Mouse (Mus musculus): ENCODE measurements around the gene Xiap. TPM values are rescaled to one million over a fixed set of nuclear protein-coding genes. Genes with fewer than 3 reads are reported as not detected.

The Xiap gene
- 10.6 TPM for polyA plus RNA-seq (2017; shearing (Covaris generic))

DNA sequence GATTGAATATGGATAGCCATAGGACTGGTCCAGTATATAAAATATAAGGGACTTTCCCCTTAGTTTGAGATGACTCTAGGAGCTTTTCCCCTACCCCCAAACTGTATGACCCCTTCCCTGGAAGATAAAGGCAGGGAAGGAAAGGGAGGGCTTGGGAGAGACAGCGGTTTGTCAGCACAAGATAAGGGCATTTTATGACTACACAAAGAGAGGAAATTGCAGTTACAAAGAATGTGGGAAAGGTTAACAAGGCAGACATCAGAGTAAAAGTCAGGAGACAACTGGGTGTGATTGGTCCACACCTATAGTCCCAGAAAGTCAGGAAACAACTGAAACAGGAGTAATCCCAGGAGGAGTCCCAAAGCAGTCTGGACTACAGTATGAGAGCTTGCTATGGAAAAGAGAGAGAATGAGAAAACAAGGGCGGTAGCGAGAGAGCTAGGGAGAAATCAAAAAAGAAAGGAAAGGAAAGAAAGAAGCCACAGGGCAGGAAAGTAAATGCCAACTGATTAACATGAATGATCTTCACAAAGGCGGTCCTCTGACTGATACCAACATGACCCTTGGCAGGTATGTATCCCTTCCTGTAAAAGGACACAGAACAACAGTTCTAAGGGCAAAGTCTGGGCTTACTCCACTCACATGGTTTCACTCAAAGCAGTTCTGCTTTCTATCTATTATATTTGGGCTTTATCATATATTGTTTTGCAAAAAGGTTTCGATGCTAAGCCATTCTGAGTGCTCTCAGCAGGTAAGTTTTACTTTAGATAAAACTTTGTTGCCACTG lies at the start of gene Xiap:
Gene Xiap, plus strand, starts transcription at position 398 of the 787 bp plus-strand sequence.

DNA sequence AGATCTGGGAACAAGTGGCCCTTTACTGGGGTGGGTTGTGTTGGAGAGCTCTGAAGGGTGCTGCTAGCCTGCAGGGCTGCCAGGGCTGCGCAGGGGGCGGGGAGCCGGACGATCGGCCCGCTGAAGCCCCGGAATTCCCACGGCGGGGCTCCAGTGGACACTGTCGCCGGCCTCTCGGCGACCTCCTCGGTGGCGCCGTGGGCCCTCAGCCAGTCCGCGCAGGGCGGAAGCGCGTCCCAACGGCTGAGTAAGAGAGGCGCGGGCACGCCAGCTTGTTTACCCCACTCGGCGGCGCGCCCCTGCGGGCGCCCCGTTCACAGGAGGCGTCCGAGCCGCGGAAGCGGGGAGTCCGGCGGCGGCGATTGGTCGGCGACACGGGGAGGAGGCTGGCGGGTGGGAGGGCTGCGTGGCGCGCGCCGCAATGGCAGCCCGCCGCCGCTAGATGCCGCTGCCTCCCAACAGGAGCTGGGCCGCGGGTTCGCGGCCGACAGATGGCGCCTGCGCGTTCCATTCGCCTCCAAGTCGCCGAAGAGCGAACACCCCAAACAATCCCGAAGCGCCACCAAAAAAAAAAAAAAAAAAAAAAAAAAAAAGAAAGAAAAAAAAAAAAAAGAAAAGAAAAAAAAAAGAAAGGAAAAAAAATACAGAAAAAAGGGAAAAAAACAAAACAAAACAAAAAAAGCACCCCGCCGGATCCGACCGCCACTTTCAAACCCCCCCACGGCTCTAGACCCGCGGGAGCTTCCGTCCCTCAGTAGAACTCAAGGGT lies 89.5 kb downstream of the Xiap start, which contains the start of gene Stag2:
Gene Stag2, plus strand, starts transcription at position 530 of the 769 bp plus-strand sequence.

Other genes with a start within 250 kb of the Xiap start
- 106 TPM for gene Thoc2, start 139.0 kb upstream of the Xiap start, polyA plus RNA-seq (2017; shearing (Covaris generic))
- 68.4 TPM for gene Stag2, start 89.6 kb downstream of the Xiap start, polyA plus RNA-seq (2017; shearing (Covaris generic))